Comparison of ENCODE assay signal across 9 mouse cellular contexts in the genomic region with DNA sequence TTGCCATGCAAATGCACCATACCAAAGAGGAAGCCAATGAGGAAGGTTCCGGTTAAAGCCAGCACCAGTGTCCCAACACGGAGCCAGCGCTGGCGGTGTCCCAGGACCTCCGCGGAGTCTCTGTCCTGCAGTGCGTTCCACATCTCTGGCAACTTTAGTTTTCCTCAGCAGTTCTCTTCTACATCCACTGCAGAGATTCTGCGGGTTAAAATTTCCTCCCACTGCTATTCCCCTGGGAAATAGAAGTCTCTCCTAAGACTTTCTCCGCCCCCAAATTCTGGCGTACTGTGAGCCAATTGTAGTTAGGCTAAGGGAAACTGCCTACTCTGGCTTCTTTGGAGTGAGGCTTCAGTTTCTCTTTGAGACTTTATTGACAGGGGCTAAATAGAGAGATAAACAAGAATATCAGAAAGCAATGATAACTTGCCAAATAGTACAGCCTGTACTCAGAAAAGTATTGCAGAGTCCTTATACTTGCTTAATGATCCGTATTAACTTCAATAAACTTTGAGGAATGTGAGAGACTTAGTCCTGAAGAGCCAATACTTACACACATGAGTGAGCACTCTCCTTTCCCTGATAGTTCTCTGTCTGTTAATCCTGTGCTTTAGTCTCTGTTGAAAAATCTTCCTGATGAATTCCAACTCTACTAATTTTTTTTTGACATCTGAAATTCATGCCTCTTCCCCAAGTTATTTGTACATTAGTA. TPM values are rescaled to one million over a fixed set of nuclear protein-coding genes. Genes with fewer than 3 reads are reported as not detected.
DNase-seq lines count a peak whose midpoint lies in the region; ATAC-seq lines count a peak whose summit lies in the region.
"Had no signal": no experiment of that assay in that cellular context is flagged by ENCODE, and none has a peak within 500 bp of the region (broad histone marks: within the 10 kb centered on the region; RNA-seq: fewer than 3 reads in every experiment).

A gene (minus strand): TSS at position 327 of the 709 bp plus-strand sequence.

- H3K4me3 ChIP-seq in lung, embryonic 15.5 days: no peak within 1 kb of the TSS
- H3K4me3 ChIP-seq in embryonic facial prominence, embryonic 11.5 days (ENCODE audit: low read depth, low read length): peak within 1 kb of the TSS; percentile 7
- H3K4me3 ChIP-seq in hindbrain, embryonic 13.5 days: peak within 1 kb of the TSS; percentile 18
- H3K4me3 ChIP-seq in neural tube, embryonic 14.5 days (ENCODE audit: low read depth, low read length): peak within 1 kb of the TSS; percentile 12; the same call in 1 of the 2 replicates

- H3K27ac ChIP-seq in lung, embryonic 15.5 days: no peak within 1 kb of the TSS
- no peak within 1 kb of the TSS for H3K27ac ChIP-seq in embryonic facial prominence, embryonic 11.5 days (replicated peaks; ENCODE audit: low read depth, low read length)
- H3K27ac ChIP-seq in hindbrain, embryonic 13.5 days: no peak within 1 kb of the TSS
- no peak within 1 kb of the TSS for H3K27ac ChIP-seq in neural tube, embryonic 14.5 days (ENCODE audit: low read depth, low read length)
- H3K27ac ChIP-seq: liver, embryonic 14.5 days had no signal

- H3K4me2 ChIP-seq in lung, embryonic 15.5 days: peak within 1 kb of the TSS; percentile 31; the same call in 1 of the 2 replicates
- H3K4me2 ChIP-seq in embryonic facial prominence, embryonic 11.5 days (ENCODE audit: low read depth, low read length): peak within 1 kb of the TSS; percentile 32
- H3K4me2 ChIP-seq in hindbrain, embryonic 13.5 days: peak within 1 kb of the TSS; percentile 52
- H3K4me2 ChIP-seq in neural tube, embryonic 14.5 days (ENCODE audit: low read depth, low read length): peak within 1 kb of the TSS; percentile 42

- no peaks in the 10 kb centered on the region for H3K27me3 ChIP-seq in lung, embryonic 15.5 days
- no peaks in the 10 kb centered on the region for H3K27me3 ChIP-seq in embryonic facial prominence, embryonic 11.5 days (ENCODE audit: control insufficient read depth, insufficient read depth, low read length)
- no peaks in the 10 kb centered on the region for H3K27me3 ChIP-seq in hindbrain, embryonic 13.5 days
- no peaks in the 10 kb centered on the region for H3K27me3 ChIP-seq in neural tube, embryonic 14.5 days (ENCODE audit: control insufficient read depth, insufficient read depth, low read length)

- ATAC-seq in lung, embryonic 15.5 days (ENCODE audit: borderline replicate concordance, extremely low read depth, low FRiP score, low TSS enrichment): no peak
- 0 out of 2 replicates have a peak, but pooled peaks have one; percentile 14 for ATAC-seq in embryonic facial prominence, embryonic 11.5 days (replicated peaks; ENCODE audit: insufficient number of reproducible peaks, low FRiP score, low TSS enrichment, low read depth)
- peak; percentile 43; the same call in 1 of the 2 replicates for ATAC-seq in hindbrain, embryonic 13.5 days (ENCODE audit: low FRiP score)
- peak; percentile 63 for ATAC-seq in neural tube, embryonic 14.5 days (ENCODE audit: low read depth)

- no peaks in the 10 kb centered on the region for H3K36me3 ChIP-seq in lung, embryonic 15.5 days
- H3K36me3 ChIP-seq in embryonic facial prominence, embryonic 11.5 days (replicated peaks; ENCODE audit: control insufficient read depth, insufficient read depth, low read depth, low read length): no peaks in the 10 kb centered on the region
- H3K36me3 ChIP-seq in hindbrain, embryonic 13.5 days: no peaks in the 10 kb centered on the region
- H3K36me3 ChIP-seq in neural tube, embryonic 14.5 days (ENCODE audit: control insufficient read depth, insufficient read depth, low read length): no peaks in the 10 kb centered on the region

- intact Hi-C loops in gastrocnemius, postnatal 36 days (cut with DNase I): no loop called here

- no peaks in the 10 kb centered on the region for H3K4me1 ChIP-seq in lung, embryonic 15.5 days
- no peaks in the 10 kb centered on the region for H3K4me1 ChIP-seq in embryonic facial prominence, embryonic 11.5 days (ENCODE audit: control insufficient read depth, insufficient read depth, low read length)
- peaks cover 5% of the 10 kb centered on the region for H3K4me1 ChIP-seq in hindbrain, embryonic 13.5 days (replicated peaks)
- H3K4me1 ChIP-seq in neural tube, embryonic 14.5 days (ENCODE audit: control insufficient read depth, insufficient read depth, low read length): no peaks in the 10 kb centered on the region

- 8% methylated on average over 11 of the region's 11 CpGs for WGBS in lung, embryonic 15.5 days
- WGBS in embryonic facial prominence, embryonic 11.5 days: 6% methylated on average over 11 of the region's 11 CpGs
- 7% methylated on average over 11 of the region's 11 CpGs for WGBS in hindbrain, embryonic 13.5 days
- WGBS in neural tube, embryonic 14.5 days: 3% methylated on average over 11 of the region's 11 CpGs

- H3K9me3 ChIP-seq in lung, embryonic 15.5 days: no peaks in the 10 kb centered on the region
- H3K9me3 ChIP-seq in embryonic facial prominence, embryonic 11.5 days (replicated peaks; ENCODE audit: control insufficient read depth, low read length): no peaks in the 10 kb centered on the region
- no peaks in the 10 kb centered on the region for H3K9me3 ChIP-seq in hindbrain, embryonic 13.5 days
- H3K9me3 ChIP-seq in neural tube, embryonic 14.5 days (ENCODE audit: control insufficient read depth, low read length): no peaks in the 10 kb centered on the region

- H3K9ac ChIP-seq in lung, embryonic 15.5 days: no peak within 1 kb of the TSS
- no peak within 1 kb of the TSS for H3K9ac ChIP-seq in embryonic facial prominence, embryonic 11.5 days (replicated peaks; ENCODE audit: low read length)
- H3K9ac ChIP-seq in hindbrain, embryonic 13.5 days: no peak within 1 kb of the TSS
- peak within 1 kb of the TSS; percentile 32; the same call in 1 of the 2 replicates for H3K9ac ChIP-seq in neural tube, embryonic 14.5 days (replicated peaks; ENCODE audit: low read depth, low read length)
- H3K9ac ChIP-seq: liver, embryonic 14.5 days had no signal

- DNase-seq in lung, postnatal 36 days: no peak
- DNase-seq in embryonic facial prominence, embryonic 11.5 days (ENCODE audit: low spot score): peak; percentile 59
- DNase-seq in left cerebral cortex, adult 18-20 months (ENCODE audit: low spot score in 2 of 2): peak; percentile 7 to 20
- no peak for DNase-seq in spleen, postnatal 14 days (ENCODE audit: low spot score in 2 of 2)
- DNase-seq in gastrocnemius, postnatal 36 days: no peak

RNA-seq across cellular contexts. Expression of the gene that starts here (rescaled TPM):
- polyA plus RNA-seq in lung, embryonic 15.5 days (2015; fragmentation: Nextera tagmentation; extraction: Ambion mirVana): 0.15 and 0.18 TPM in 2 replicates
- polyA plus RNA-seq in embryonic facial prominence, embryonic 11.5 days (2014; fragmentation: Nextera tagmentation; extraction: Ambion mirVana): 0.24 and 0.63 TPM in 2 replicates
- polyA plus RNA-seq in hindbrain, embryonic 13.5 days (2015; fragmentation: Nextera tagmentation; extraction: Ambion mirVana): 0.55 and 0.71 TPM in 2 replicates
- 1 to 10 TPM; 5.9 to 6.1 TPM for total RNA-seq in left cerebral cortex, adult 18-20 months (2021)
- 0.24 and 1.2 TPM in 2 replicates for polyA plus RNA-seq in neural tube, embryonic 14.5 days (2014; fragmentation: Nextera tagmentation; extraction: Ambion mirVana)
- not detected for total RNA-seq in gastrocnemius, postnatal 36 days (2021)
- polyA plus RNA-seq: liver, embryonic 14.5 days had no signal

Comparison
In these comparisons a context has a peak if more than half of its experiments do, and no peak if none do; other contexts are left out.
1. RNA of the gene that starts here (total RNA-seq): 5.9 to 6.1 TPM in left cerebral cortex, adult 18-20 months; not detected in gastrocnemius, postnatal 36 days; every median in the first group is over 4 times any median in the second.
2. Peak in DNase-seq, ATAC-seq, H3K4me3 ChIP-seq and H3K4me2 ChIP-seq in embryonic facial prominence, embryonic 11.5 days; RNA of the gene not detected or under 1 TPM.
3. Peak in ATAC-seq, H3K4me3 ChIP-seq and H3K4me2 ChIP-seq in hindbrain, embryonic 13.5 days; RNA of the gene not detected or under 1 TPM.
4. DNase-seq: peak in left cerebral cortex, adult 18-20 months (2 of 2); none in lung, postnatal 36 days (single experiment), spleen, postnatal 14 days (0 of 2) and gastrocnemius, postnatal 36 days (0 of 2).
5. Peak in every context shown above with its lines, with median percentiles within 50 percentile points of each other: H3K4me2 ChIP-seq.